Mouse (Mus musculus): Measurements from ENCODE around the gene Zfp217.

GRCm38 (mm10) chr2:170151470-170151869, 3.6 kb upstream of the Zfp217 start:
- TF ChIP-seq CTCF (IDR thresholded peaks at IDR 0.05; ENCODE audit: extremely low read depth, insufficient read length, insufficient replicate concordance, low read depth, low read length) = no peak
- TF ChIP-seq POLR2A (IDR thresholded peaks at IDR 0.05; ENCODE audit: low read depth, low read length) = no peak
